Mouse (Mus musculus): Measurements from ENCODE around the gene Ddx11. TPM values are rescaled to one million over a fixed set of nuclear protein-coding genes. Genes with fewer than 3 reads are reported as not detected.
A peak's percentile ranks its signal among the peaks of the same experiment; 100 is the strongest.

Gene Ddx11
- polyA plus RNA-seq, 1 experiment from 2014 or later, result 31.4 TPM

DNA sequence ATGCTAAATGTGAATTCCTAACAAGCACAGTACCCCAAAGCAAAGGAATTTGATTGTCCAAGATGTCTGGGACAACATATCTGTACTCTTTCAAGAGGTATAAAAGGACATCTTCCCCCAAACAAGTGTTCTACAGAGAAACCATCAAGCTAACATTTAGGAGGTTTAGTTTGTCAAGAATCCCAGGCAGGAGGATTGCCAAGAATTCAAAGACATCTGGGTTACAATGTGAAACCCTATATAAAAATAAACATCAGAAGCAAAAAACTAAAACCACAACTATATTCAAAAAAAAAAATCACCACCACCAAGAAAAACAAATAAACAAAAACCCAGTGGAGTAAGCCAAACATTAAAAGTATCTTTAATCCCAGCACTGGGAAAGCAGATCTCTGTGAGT, 33.1 kb upstream of the Ddx11 start:
- Histone ChIP-seq H3K27ac (ENCODE audit: low read depth, low read length) (no peak overlapping the region), H3K9ac (ENCODE audit: low read length) (no peak overlapping the region), H3K36me3 (ENCODE audit: control insufficient read depth, insufficient read depth, low read length) (peaks cover 5% of the 10 kb centered on the region; the same call in 1 of the 2 replicates), H3K4me2 (ENCODE audit: low read depth, low read length, severe bottlenecking) (no peak overlapping the region), H3K27me3 (ENCODE audit: control insufficient read depth, insufficient read depth, low read length) (no peaks in the 10 kb centered on the region), H3K4me3 (ENCODE audit: low read depth, low read length) (no peak overlapping the region), H3K9me3 (ENCODE audit: control insufficient read depth, low read length) (no peaks in the 10 kb centered on the region), H3K4me1 (replicated peaks; ENCODE audit: control insufficient read depth, insufficient read depth, low read length) (no peaks in the 10 kb centered on the region)
- DNase-seq (ENCODE audit: low spot score) (no peak), ATAC-seq (replicated peaks; ENCODE audit: low FRiP score) (no peak)

GRCm38 (mm10) chr17:66091392-66091791, 31.9 kb upstream of the Ddx11 start:
- WGBS, result 97% methylated on average over 2 of the region's 2 CpGs
- ATAC-seq (replicated peaks; ENCODE audit: low FRiP score), result no peak
- no peaks in the 10 kb centered on the region for H3K27me3 ChIP-seq (ENCODE audit: control insufficient read depth, insufficient read depth, low read length)
- no peak overlapping the region for H3K9ac ChIP-seq (ENCODE audit: low read length)
- H3K36me3 ChIP-seq (ENCODE audit: control insufficient read depth, insufficient read depth, low read length), result peaks cover 5% of the 10 kb centered on the region; the same call in 1 of the 2 replicates
- H3K27ac ChIP-seq (ENCODE audit: low read depth, low read length), result no peak overlapping the region
- H3K9me3 ChIP-seq (ENCODE audit: control insufficient read depth, low read length), result no peaks in the 10 kb centered on the region
- no peak overlapping the region for H3K4me3 ChIP-seq (ENCODE audit: low read depth, low read length)
- no peak overlapping the region for H3K4me2 ChIP-seq (ENCODE audit: low read depth, low read length, severe bottlenecking)
- no peak for DNase-seq (ENCODE audit: low spot score)
- H3K4me1 ChIP-seq (replicated peaks; ENCODE audit: control insufficient read depth, insufficient read depth, low read length), result no peaks in the 10 kb centered on the region

- no peak overlapping the region for H3K27ac ChIP-seq (ENCODE audit: low read depth, low read length)
- DNase-seq (ENCODE audit: low spot score) (no peak), ATAC-seq (replicated peaks; ENCODE audit: low FRiP score) (no peak)
- 96% methylated on average over 2 of the region's 2 CpGs for WGBS
- H3K4me2 ChIP-seq (ENCODE audit: low read depth, low read length, severe bottlenecking), result no peak overlapping the region
- no peak overlapping the region for H3K4me3 ChIP-seq (ENCODE audit: low read depth, low read length)
- no peaks in the 10 kb centered on the region for H3K27me3 ChIP-seq (ENCODE audit: control insufficient read depth, insufficient read depth, low read length)
- no peaks in the 10 kb centered on the region; the same call in 1 of the 2 replicates for H3K4me1 ChIP-seq (replicated peaks; ENCODE audit: control insufficient read depth, insufficient read depth, low read length)
- H3K36me3 ChIP-seq (ENCODE audit: control insufficient read depth, insufficient read depth, low read length), result peaks cover 5% of the 10 kb centered on the region; the same call in 1 of the 2 replicates
- no peak overlapping the region for H3K9ac ChIP-seq (ENCODE audit: low read length)
- no peaks in the 10 kb centered on the region for H3K9me3 ChIP-seq (ENCODE audit: control insufficient read depth, low read length)
Observed at GRCm38 (mm10) chr17:66092065-66092464, 31.3 kb upstream of the Ddx11 start.

DNA sequence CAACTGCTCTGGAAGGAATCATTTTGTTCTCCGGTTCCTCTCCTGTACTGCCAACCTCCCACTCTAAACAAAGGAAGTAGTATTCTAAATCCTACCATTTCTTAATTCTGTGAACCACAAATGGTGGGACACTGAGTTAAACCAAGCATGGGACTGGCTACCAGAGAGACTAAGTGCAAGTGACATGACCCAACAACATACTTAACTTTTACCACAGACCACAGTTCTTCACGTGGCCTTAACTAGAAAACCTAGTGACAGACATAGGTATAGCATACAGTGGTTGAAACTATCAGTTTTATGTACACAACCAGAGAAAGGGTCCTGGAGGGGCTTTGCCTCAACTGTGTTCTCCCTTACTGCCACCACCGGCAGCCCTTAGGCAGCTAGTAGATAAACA, 30.7 kb upstream of the Ddx11 start:
- Histone ChIP-seq H3K4me1 (replicated peaks; ENCODE audit: control insufficient read depth, insufficient read depth, low read length) (no peaks in the 10 kb centered on the region; the same call in 1 of the 2 replicates), H3K9me3 (ENCODE audit: control insufficient read depth, low read length) (no peaks in the 10 kb centered on the region), H3K27ac (ENCODE audit: low read depth, low read length) (no peak overlapping the region), H3K4me2 (ENCODE audit: low read depth, low read length, severe bottlenecking) (no peak overlapping the region), H3K36me3 (ENCODE audit: control insufficient read depth, insufficient read depth, low read length) (peaks cover 2% of the 10 kb centered on the region; the same call in 1 of the 2 replicates), H3K27me3 (ENCODE audit: control insufficient read depth, insufficient read depth, low read length) (no peaks in the 10 kb centered on the region), H3K4me3 (ENCODE audit: low read depth, low read length) (no peak overlapping the region), H3K9ac (ENCODE audit: low read length) (no peak overlapping the region)
- WGBS, result 87% methylated on average over 3 of the region's 3 CpGs
- DNase-seq (ENCODE audit: low spot score) (no peak), ATAC-seq (replicated peaks; ENCODE audit: low FRiP score) (no peak)

DNA sequence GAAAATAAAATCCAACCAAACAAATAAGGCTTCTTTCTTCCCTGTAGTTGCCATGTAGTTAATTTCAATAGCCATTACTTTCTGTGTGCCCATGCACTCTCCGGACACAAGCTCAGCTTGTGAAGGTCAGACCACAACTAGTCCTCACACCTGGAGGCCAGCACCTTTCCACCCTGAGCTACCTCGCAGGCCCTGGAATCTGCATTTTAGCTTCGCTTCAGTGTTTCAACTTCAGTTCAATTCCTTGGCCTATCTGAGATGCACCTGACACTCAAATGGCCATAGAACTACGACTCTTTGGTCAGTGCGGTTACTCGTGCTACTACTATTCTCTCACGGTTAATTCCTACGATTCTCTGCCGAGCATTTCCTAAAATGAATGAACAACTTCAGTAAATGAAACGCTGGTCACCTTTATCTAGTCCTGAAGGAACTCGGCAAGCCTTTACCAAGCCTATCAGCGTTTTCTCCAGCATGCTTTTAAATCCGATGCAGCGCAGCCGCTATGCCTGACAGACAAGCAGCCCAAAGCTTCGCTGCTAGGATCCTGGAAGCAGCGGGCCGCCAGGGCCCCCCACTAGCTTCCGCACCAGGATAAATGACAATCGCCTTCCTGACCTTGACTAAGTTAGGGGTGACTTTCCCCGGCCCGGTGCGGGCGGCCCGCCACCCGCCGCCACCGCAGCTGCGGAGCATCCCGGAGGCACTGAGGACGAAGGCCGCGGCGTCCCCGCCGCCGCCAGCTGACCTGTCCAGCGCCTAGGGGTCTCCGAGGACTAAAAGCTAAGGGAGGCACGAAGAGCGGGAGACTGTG, 22.5 kb upstream of the Ddx11 start:
- H3K4me3 ChIP-seq (ENCODE audit: low read depth, low read length), result peak overlapping the region; percentile 89
- H3K9ac ChIP-seq (ENCODE audit: low read length), result peak overlapping the region; percentile 92
- H3K4me2 ChIP-seq (ENCODE audit: low read depth, low read length, severe bottlenecking), result peak overlapping the region; percentile 92
- no peaks in the 10 kb centered on the region for H3K27me3 ChIP-seq (ENCODE audit: control insufficient read depth, insufficient read depth, low read length)
- under 1% methylated on average over 41 of the region's 41 CpGs for WGBS
- DNase-seq (ENCODE audit: low spot score), result no peak
- H3K4me1 ChIP-seq (replicated peaks; ENCODE audit: control insufficient read depth, insufficient read depth, low read length), result peaks cover 7% of the 10 kb centered on the region; the same call in 1 of the 2 replicates
- H3K27ac ChIP-seq (ENCODE audit: low read depth, low read length), result peak overlapping the region; percentile 83
- no peaks in the 10 kb centered on the region for H3K36me3 ChIP-seq (ENCODE audit: control insufficient read depth, insufficient read depth, low read length)
- no peak for ATAC-seq (replicated peaks; ENCODE audit: low FRiP score)
- no peaks in the 10 kb centered on the region for H3K9me3 ChIP-seq (ENCODE audit: control insufficient read depth, low read length)

GRCm38 (mm10) chr17:66101380-66102330, 21.7 kb upstream of the Ddx11 start, which contains the start of gene Ndufv2:
Gene Ndufv2 (minus strand): TSS chr17:66101559.
- 1% methylated on average over 64 of the region's 67 CpGs for WGBS
- peak; percentile 97 for DNase-seq (ENCODE audit: low spot score)
- no peaks in the 10 kb centered on the region for H3K9me3 ChIP-seq (ENCODE audit: control insufficient read depth, low read length)
- H3K4me1 ChIP-seq (replicated peaks; ENCODE audit: control insufficient read depth, insufficient read depth, low read length), result peaks cover 7% of the 10 kb centered on the region; the same call in 1 of the 2 replicates
- peak; percentile 100 for ATAC-seq (replicated peaks; ENCODE audit: low FRiP score)
- H3K36me3 ChIP-seq (ENCODE audit: control insufficient read depth, insufficient read depth, low read length), result no peaks in the 10 kb centered on the region
- peak within 1 kb of the TSS; percentile 83 for H3K27ac ChIP-seq (ENCODE audit: low read depth, low read length)
- H3K4me3 ChIP-seq (ENCODE audit: low read depth, low read length), result peak within 1 kb of the TSS; percentile 89
- no peaks in the 10 kb centered on the region for H3K27me3 ChIP-seq (ENCODE audit: control insufficient read depth, insufficient read depth, low read length)
- H3K9ac ChIP-seq (ENCODE audit: low read length), result peak within 1 kb of the TSS; percentile 92
- H3K4me2 ChIP-seq (ENCODE audit: low read depth, low read length, severe bottlenecking), result peak within 1 kb of the TSS; percentile 92

DNA sequence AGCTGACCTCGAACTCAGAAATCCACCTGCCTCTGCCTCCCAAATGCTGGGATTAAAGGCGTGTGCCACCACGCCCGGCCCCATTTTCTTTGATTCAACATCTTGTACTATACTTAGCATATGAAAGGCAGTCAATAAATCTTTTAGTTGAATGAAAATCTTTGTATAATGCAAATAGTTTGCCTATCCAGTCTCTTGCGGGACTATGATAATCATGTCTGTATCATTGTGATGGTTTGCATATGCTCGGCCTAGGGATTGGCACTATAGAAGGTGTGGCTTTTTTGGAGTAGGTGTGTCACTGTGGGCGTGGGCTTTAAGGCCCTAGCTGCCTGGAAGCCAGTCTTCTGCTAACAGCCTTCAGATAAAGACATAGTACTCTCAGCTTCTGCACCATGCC, 19.2 kb upstream of the Ddx11 start:
- Histone ChIP-seq H3K27me3 (ENCODE audit: control insufficient read depth, insufficient read depth, low read length) (no peaks in the 10 kb centered on the region), H3K4me2 (ENCODE audit: low read depth, low read length, severe bottlenecking) (no peak overlapping the region), H3K36me3 (ENCODE audit: control insufficient read depth, insufficient read depth, low read length) (no peaks in the 10 kb centered on the region), H3K27ac (ENCODE audit: low read depth, low read length) (no peak overlapping the region), H3K4me1 (replicated peaks; ENCODE audit: control insufficient read depth, insufficient read depth, low read length) (peaks cover 7% of the 10 kb centered on the region; the same call in 1 of the 2 replicates), H3K9ac (ENCODE audit: low read length) (no peak overlapping the region), H3K9me3 (ENCODE audit: control insufficient read depth, low read length) (no peaks in the 10 kb centered on the region), H3K4me3 (ENCODE audit: low read depth, low read length) (no peak overlapping the region)
- DNase-seq (ENCODE audit: low spot score) (no peak), ATAC-seq (replicated peaks; ENCODE audit: low FRiP score) (no peak)
- WGBS, result 82% methylated on average over 7 of the region's 7 CpGs

GRCm38 (mm10) chr17:66106601-66107267, 16.6 kb upstream of the Ddx11 start:
- Histone ChIP-seq H3K4me3 (ENCODE audit: low read depth, low read length) (no peak overlapping the region), H3K36me3 (ENCODE audit: control insufficient read depth, insufficient read depth, low read length) (no peaks in the 10 kb centered on the region), H3K9me3 (ENCODE audit: control insufficient read depth, low read length) (no peaks in the 10 kb centered on the region), H3K9ac (ENCODE audit: low read length) (no peak overlapping the region), H3K4me1 (replicated peaks; ENCODE audit: control insufficient read depth, insufficient read depth, low read length) (no peaks in the 10 kb centered on the region), H3K27ac (ENCODE audit: low read depth, low read length) (no peak overlapping the region), H3K27me3 (ENCODE audit: control insufficient read depth, insufficient read depth, low read length) (no peaks in the 10 kb centered on the region), H3K4me2 (ENCODE audit: low read depth, low read length, severe bottlenecking) (no peak overlapping the region)
- 54% methylated on average over 10 of the region's 10 CpGs for WGBS
- peak; percentile 72 for DNase-seq (ENCODE audit: low spot score)
- ATAC-seq (replicated peaks; ENCODE audit: low FRiP score), result no peak

Measured in forebrain, embryonic 11.5 days (tissue).